Mouse (Mus musculus) fibroblast of lung, adult 2 months (primary cell): ENCODE results near the gene Zfp882.
"Not testable (repeated sequence)": the region's sequence is repeated elsewhere in the genome, so short reads cannot be mapped to it uniquely, and the experiment has no call there.

Experiments used
- DNase-seq: peaks from one replicate; pipeline ENCODE4 v3.0.0-alpha.2; 2011; ENCODE audit warnings: low read depth

The Zfp882 gene

DNA sequence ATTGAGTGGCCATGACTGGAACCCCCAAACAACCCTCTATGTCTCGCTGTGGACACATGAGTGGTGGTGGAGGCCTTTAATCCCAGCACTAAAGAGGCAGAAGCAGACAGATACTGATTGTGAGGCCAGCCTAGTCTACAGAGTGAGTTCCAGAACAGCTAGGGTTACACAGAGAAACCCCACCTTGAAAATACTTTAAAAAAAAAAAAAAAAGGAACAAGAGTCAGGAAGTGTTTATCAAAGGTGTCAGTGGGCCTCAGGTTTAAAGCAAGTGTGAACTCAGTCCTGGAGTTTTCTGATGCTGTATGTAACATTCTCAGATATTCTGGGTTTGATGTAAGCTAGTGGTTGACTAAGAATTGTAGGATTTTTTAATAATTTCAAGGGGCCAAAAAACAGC, 44.1 kb downstream of the Zfp882 start:
- DNase-seq = no peak

DNA sequence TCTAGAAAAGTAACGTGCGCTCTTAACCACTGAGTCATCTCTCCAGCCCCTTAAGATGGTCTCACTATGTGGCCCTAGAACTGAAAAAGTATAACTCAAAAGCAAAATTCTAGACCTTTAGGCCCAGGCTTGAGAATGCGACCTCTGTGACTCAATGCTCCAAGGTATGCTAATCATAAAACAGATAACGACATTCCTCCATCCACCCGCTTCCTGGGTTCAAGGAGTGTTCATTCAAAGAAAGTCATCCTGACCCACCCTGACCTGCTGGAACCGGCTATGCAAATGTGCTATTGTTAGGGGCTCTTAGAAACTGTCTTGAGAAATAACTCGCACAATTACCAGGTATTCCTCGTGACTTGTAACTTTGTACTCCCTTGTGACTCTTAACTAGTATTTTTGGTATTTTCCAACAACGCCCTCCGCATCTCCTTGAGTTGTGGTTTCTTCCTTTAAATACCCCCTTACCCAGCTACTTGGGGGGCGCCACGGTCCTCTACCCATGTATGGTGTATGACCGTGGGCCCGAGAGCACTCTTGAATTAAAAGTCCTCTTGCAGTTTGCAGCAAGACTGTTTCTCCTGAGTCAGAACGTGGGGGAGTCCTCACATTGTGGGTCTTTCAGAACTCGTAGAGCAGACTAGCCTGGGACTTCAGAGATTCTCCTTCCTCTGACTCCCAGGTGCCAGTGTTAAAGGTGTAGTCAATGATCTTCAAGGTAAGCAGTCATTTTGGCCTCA, 44.7 kb downstream of the Zfp882 start:
- not testable (repeated sequence) for DNase-seq

DNA sequence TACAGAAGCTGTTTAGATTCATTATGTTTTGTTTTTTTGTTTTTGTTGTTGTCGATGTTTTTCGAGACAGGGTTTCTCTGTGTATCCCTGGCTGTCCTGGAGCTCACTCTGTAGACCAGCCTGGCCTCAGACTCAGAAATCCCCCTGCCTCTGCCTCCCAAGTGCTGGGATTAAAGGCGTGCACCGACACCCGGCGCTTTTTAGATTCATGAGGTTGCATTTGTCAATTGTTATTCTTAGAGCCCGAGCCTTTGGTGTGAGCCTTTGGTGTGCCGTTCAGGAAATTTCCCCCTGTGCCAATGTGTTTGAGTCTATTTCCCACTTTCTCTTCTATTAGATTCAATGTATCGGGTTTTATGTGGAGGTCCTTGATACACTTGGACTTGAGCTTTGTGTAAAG, 46.3 kb downstream of the Zfp882 start:
- no peak for DNase-seq

DNA sequence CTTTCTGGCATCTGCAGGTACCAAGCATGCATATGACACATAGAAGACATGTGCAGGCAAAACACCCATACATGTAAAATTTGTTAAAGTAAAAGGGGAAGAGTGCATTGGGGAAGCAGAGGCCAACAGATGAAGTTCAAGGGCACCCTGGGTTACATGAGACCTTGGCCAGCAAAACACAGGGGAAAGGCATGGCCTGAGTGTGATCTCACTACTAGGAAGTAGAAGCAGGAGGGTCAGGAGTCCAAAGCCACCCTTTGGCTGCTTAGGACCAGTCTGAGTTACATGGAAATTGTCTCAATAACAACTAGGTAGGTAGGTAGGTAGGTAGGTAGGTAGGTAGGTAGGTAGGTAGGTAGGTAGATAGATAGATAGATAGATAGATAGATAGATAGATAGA, 52.1 kb downstream of the Zfp882 start:
- DNase-seq = no peak

DNA sequence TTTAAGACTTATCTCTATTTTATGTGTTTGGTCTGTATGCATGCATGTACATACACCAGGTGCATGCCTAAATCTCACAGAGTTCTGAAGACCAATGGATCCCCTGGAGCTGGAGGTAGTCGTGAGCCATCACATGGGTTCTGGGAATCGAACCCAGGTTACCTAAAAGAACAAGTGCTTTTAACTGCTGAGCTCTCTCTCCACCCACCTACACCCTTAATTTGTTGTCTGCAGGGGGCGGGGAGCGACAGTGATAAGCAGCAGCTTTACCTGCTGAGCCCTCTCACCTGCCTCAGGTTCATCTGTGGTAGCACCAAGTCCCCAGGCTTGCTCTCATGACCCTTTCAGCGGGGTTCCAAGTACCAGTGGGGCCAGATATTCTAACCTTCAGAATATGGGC, 53.4 kb downstream of the Zfp882 start:
- DNase-seq = no peak

DNA sequence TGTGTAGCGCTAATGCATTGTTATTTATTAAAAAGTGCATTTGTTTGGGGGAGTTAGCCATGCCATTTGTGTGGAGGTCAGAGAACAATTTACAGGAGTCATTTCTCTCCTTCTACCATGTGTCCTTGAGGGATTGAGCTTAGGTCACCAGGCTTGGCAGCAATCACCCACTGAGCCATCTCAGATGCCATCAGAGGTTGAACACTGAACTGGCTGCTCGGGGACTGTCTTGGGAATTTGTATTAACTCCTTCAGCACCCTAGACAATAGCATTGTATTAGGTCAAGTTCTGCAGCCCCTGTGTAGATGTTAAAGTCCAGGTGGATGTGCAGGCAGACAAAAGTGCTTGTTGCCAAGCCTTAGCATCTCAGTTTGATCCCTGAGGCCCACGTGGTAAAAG, 55.6 kb downstream of the Zfp882 start:
- DNase-seq = no peak

DNA sequence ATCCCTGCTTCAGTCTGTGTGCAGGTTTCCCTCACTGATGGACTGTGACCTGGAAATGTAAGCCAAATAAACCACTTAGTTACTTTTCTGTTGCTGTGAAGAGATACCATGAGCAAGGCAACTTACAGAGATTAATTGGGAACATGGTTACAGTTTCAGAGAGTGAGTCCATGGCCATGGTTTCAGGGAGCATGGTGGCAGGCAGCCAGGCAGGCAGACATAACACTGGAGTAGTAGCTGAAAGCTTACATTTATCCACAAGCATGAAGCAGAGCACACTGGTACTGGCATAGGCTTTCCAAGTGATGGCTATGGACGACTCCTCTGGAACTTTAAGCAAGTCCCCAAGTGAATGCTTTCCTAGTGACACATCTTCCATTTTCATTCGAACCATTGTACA, 56.8 kb downstream of the Zfp882 start:
- DNase-seq = no peak
